Mouse (Mus musculus): Measurements from ENCODE around the gene Zfp526.
"Not testable (repeated sequence)": the region's sequence is repeated elsewhere in the genome, so short reads cannot be mapped to it uniquely, and the experiment has no call there.

Gene Zfp526

DNA sequence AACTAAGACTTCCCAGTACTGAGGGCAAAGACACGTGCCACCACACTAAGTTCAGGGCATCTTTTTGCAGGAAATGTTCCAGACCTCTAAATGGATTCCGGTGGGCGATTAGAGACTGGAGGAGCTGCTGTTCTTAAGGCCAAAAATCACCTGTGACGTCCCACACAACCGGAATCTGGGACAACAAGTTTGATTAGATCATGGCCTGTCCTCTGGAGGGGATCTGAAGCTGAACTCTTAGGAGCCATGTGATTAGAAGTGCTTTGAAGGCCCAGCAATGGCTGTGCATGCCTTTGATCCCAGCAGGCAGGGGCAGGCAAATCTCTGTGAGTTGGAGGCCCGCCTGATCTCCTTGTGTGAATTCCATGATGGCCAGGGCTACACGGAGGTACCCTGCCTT is 19.4 kb downstream of the Zfp526 start:
- no peak for DNase-seq (ENCODE audit: low spot score in 2 of 2)

DNA sequence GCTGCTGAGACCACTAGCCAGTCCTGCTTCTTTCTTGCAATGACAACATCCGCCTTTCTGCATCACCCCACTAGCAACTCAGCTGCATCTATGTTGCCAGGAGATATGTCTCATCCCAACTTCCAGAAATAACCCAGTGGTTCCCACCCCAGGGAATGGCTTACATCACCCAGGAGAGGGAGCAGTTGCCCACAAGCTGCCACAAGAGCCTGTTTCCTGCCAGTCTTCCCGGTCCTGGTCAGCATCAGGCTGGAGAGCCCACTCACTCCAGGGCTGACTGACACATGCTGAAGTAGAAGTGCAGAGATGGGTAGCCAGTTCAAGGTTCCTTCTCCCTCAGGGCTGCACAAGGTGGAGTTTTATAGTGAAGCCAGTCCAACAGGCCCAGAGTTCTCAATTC is 19.8 kb downstream of the Zfp526 start:
- DNase-seq (ENCODE audit: low spot score in 2 of 2), result no peak

DNA sequence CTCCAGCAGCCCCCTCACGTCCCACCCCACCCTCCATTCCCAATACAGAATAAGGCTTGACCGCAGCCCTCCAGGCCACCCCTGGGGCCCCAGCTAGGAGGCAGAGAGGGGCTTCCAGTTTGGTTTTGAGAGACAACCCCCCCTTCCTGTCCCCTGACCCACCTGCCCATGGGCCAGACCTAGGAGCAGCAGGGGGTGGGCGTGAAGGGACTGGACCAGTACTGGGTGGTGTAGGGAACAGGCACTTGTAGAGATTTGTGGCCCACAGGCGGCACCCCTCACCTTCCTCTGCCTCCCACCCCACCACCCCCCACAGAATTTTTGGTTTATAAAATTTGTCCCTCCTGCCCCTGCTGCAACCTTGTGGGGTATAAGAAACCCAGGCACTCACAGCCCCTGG is 22.1 kb downstream of the Zfp526 start:
- DNase-seq (ENCODE audit: low spot score in 2 of 2), result no peak

DNA sequence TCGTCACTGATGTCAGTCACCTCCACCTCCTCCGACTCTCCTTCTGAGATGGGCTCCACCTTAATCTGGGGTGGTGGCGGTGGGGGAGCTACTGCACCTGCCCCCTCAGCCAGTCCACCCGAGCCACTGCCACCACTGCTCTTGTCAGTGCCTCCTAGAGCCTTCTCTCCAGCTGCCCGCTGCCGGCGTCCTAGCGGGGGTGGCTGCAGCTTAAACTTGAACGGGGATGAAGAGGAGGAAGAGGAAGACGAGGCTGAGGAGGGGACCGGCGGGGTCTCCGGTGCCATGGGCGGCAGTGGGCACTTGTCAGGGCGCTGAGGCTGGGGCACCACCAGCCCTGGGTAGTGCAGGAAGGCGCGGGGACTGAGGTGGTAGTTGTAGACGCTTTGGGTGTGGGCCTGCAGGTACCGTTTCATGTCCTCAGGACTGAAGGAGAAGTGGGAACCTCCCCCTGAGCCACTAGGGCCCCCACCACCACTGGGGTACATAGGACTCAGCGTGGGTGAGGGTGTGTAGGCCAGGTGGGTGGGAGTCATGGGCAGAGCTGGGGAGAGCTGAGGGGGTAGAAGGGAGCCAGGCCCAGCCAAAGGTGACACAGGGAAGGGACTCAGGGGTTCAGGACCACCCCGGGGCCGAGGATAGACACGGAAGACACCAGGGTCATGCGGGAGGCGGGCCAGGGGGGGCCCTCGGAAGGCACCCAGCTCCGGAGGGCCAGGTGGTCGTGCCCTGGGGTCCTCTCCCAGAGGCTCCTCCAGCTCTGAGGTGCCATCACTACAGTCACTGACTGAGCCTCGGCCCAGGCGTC is 23.5 kb downstream of the Zfp526 start:
- DNase-seq (ENCODE audit: low spot score in 2 of 2), result no peak

DNA sequence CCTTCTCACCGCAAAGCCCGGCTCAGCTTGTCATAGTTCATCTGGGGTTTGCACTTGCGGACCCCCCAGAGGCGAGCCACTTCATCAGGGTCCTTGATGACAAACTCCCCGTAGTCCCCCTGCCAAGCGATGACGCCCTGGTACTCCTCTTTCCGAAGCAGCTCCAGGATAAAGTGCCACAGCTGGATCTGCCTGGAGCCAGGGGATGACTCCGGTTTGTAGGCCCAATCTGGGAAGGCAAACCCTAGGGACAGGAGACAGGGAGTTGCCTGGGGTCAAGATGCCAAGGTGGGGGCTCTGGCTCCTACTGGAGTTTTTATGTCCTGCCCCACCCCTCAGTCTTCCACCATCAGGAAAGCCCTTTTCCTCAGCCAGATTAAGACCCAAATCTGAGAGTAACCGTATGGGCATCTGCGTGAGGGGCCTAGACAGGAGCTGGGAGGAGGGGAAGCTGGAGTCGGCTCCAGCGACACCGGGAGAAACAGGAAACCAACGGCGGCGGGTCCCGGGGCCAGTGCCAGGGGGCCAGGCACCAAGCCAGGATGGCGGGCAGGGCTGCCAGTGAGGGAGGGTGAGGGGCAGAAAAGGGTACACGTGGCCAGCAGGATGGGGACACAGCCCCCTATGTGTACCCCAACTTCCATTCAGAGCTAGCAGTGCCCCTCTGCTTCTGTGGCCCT is 25.0 kb downstream of the Zfp526 start:
- no peak for DNase-seq (ENCODE audit: low spot score in 2 of 2)

DNA sequence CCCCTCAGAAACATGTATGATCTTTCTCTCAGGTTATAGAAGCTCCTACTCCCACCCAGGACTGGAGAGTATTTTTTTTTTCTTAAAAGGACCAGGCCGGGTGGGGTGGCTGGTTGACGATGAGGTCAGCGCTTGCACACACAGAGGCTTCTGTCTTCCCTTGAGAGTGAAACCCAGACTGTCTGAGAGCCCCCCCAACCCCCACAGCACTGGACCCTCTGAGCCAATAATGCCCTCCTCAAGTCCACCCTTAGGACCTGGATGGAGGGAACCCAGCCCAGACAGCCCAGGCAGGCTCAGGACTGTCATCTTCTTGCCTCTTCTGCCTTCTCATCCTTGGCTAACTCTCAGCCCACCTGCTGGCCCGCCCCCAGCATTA is 25.5 kb downstream of the Zfp526 start:
- DNase-seq (ENCODE audit: low spot score in 2 of 2), result no peak

DNA sequence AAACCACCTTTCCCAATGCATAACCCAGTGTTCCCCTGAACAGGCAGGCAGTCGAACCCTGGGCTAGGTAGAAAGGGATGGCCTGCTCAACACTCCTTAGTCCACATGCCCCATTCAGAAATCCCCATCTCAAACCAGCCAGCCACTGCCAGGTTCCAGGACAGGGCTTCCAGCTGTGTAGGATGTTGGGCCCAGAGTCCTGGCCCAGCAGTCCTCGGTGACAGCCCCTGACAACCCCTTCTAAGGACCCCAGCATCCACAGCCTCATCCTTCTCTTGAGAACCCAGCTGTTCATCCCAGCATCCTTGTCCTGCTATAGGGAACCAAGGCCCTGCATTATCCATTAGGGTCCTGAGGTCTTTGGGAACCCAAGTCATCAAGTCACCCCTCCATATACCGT is 26.3 kb downstream of the Zfp526 start:
- DNase-seq (ENCODE audit: low spot score in 2 of 2), result no peak

DNA sequence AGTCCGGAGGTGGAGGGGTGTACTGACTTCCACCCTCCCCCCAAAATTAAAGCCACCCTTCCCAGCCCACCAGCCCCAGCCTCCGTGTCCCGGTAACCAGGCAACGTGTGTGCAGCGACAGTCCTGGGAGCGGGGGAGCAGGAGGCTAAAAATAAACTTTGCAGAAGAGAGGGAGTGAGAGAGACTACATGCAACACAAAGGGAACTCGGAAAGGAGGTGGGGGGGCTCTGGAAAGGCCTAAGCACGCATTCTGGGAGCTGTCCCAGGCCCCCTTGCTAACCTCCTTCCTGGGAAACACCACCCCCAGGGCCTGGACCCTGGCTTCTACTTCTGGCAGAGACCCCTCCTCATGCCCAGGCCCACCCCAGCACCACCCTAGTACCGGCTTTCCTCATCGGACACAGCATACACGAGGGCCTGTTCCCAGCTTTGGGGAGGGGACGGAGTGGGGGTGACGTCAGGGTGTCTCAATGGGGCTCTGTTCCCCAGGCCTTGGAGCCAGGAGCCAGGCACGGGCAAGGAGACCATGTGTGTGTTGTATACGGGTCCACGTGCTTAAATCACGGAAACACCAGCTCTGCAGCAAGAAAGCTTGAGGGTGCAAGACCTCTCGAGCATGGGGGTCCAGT is 26.9 kb downstream of the Zfp526 start:
- no peak for DNase-seq (ENCODE audit: low spot score in 2 of 2)

DNA sequence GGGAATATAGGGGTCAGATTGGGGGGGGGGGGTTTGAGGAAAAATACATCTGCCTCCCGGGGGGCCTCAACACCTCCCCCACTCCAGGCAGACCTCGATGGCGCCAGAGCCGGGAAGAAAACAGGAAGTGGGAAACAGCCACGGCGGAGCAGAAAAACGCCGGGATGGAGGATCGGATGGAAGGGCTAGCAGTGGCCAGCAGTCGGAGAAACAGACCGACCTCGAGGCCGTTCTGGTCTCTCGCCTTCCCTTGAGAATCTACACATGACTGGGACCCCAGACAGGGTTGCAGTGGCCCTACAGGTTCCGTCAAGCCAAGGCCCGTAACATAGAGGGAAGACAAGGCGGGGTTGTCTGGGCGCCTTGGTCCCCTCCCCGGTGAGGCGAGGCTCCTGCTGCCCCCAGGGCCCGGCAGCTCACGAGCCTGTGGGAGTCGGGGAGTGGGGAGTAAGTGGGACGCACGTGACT is 27.7 kb downstream of the Zfp526 start:
- no peak for DNase-seq (ENCODE audit: low spot score in 2 of 2)

DNA sequence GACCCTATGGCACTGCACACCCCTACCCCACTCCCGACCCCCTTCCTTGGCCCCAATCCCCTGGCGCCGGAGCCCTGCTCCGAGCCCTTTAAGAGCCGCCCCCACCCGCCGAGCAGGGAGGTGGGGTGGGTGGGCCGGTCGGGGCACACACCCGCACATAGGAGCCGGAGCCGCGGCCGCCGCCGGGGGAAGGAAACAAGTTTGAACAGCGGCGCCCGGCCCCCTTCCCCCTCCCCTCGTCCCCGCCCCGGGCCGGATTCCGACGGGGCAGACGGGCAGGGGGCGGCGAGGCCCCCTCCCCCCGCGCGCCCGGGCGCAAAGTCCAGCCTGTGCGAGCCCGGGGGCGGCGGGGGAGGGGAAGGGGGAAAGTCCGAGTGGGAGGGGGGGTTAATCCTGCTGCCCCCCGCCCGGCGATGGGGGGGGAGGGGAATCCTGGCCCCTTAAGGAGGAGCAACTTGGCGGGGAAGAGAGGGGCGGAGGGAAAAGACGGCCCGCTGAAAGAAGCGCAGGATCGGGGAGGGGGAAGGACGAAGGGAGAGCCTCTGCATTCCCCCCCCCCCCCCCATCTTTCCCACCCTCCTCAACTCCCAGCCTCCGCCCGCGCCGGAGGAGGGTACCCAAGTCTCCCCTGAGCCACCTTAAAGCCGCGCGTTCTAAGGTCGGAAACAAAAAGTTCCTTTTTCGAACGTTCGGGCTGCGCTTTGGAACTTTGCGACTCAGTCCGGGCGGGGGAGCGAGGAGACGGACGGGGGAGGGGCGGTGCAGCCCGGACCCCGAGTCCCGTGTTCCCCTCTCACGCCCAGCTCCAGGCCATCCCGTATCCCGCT is 28.3 kb downstream of the Zfp526 start:
- DNase-seq (ENCODE audit: low spot score in 2 of 2), result peak in 1 of 2 experiments; percentile 58

DNA sequence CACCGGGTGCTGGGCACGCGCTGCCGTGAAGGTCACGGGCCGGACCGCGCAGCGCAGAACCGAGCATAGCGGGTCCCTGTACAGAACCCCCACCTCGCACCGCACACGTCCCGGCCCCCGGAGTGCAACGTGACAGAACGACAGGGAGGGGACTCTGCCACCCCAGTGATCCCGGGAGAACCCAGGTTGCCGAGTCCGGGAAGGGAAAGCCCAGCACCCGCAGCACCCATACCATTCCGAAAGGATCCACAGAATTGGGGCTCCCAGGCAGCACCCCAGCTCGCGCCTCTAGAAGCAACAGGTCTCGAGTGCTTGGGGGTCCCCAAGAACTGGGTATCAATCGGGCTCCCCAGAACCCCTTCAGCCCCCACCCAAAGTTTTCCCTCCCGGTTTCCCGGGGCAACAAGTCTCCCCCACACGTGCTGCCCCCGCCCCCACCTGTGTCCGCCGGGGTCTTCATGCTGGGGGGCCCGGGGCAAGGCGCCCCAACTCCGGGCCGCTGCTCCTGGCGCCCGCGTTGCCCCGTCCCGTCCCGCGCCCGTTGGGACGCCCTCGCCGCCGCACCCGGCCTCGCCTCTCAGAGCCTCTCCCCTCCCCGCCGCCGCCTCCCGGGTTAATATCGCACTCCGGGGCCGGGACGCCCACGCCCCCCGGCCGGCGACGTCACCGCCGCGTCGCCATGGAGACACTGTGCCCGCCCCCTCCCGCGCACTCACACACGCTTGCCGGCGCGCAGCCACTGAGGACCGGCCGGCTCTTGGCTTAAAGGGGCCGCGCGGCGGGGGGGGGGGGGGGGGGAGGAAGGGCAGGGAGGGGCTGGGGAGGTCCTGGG is 29.1 kb downstream of the Zfp526 start, which contains the start of gene Erf:
Erf (minus strand) TSS at position 621 of the 832 bp plus-strand sequence.
- peak; percentile 91 to 93 for DNase-seq (ENCODE audit: low spot score in 2 of 2)

DNA sequence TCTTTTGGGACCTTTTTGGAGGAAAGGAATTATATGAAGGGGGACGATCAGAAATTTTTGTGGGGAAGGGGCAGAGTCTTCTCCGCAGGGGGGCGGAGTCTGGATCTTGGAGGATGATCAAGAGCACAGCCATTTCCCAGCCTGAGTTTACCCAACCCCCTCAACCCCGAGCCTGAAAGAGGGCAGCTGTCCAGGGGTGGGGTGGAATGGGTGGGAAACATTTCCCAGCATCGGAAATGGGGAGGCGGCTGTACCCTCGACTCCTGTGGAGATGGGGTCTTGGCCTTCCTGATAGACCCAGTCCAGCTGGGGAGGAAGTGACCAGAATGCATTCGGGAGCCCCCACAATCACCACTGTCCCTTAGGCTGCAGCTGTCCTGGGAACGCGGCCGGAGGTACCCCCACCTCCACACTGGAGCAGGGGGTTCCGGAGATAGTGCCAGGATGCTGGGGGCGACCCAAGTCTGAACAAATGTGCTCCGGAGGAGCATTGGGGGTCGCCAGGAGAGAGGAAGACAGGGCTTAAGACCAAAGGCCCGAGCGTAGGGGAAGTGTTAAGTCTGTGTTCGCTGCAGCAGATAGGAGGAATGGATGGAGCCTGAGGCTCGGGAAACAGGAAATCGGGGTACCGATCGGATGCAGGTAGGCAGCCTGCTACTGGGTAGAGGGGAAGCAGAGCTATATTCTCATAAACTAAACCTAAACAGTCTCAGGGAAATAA is 30.0 kb downstream of the Zfp526 start:
- no peak for DNase-seq (ENCODE audit: low spot score in 2 of 2)

DNA sequence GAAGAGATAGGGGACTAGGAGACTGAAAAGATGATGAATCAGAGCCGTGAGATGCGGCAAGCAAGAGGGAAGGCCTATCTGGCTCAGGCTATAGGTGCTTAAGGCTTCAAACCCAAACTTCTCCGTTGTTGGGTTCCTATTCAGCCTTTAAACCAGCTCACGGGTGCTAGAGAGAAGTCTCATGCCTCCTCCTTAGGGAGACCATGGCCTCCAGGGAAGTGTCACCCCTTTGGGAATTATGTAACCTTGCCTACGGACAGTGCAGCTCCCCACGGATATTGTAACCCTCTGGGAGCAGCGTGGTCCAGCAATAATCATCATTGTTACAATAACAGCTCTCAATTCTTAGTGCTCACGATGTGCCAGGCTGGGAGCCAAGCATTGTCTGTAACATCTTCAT is 30.6 kb downstream of the Zfp526 start:
- DNase-seq (ENCODE audit: low spot score in 2 of 2), result no peak

DNA sequence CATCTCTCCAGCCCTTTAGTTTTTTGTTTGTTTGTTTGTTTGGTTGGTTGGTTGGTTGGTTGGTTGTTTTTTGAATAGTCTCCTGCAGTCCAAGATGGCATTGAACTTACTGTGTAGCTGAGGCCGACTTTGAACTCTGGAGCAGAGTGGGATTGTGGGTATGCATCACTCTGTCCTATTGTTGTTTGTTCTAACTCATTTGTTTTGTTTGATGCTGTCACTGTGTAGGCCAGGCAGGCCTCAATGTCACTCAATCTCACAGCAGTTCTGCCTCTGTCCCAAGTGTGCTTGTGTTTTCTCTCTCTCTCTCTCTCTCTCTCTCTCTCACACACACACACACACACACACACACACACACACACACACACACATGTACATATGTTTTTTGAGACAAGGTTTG is 40.7 kb downstream of the Zfp526 start:
- no peak for DNase-seq (ENCODE audit: low spot score in 2 of 2)

DNA sequence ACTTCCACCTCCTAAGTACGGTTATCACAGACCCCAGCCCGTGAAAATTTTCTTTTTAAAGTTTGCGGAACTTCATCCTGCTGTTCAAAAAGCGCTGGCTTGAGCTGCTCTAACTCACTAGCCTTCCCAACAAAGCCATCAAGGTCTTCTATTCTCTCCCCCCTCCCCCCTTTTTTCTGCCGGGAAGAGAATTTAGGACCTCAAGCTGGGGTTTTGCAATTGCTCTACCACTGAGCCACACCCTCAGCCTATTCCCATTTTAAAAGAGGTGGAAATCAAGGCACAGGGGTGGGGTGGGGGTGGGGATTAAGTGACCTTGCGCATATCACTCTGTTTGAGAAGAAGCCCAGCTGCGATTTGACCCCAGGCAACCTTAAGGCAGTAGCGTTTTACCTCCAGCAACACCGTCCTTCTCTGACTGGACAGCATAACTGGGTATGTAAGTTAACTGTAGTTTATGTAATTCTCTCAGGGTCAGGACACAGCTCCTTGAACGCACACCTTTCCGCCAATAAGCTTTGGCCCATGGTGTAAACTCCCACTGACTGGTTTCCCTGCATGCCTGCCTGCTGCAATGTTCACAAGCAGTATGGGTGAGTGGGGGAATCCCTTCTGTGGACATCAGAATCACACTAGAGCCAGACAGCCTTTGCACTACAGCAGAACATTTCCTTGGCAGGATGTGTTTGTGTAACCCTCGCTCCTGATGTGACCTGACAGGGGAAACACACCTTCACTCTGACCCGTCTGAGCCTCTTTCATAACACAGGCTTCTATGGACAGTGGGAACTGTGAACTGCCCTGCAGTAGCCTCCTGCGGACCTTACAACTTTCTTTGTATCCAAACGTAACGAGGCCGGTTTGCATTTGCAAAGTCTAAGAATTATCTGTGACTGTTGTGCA is 43.0 kb downstream of the Zfp526 start:
- no peak for DNase-seq (ENCODE audit: low spot score in 2 of 2)

DNA sequence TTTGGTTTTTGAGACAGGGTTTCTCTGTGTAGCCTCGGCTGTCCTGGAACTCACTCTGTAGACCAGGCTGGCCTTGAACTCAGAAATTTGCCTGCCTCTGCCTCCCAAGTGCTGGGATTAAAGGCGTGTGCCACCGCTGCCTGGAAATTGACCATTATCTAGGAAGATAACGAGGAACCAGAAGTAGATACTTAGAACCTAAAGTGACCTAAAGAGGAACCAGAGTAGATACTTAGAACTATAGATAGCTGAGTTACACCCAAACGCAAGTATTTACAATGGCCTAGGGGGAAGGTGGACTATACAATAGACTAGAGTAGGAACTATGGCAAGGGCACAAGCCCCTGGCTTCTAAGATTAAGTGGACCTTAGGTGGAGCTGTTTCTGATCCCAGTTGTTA is 44.5 kb downstream of the Zfp526 start:
- not testable (repeated sequence) for DNase-seq (ENCODE audit: low spot score in 2 of 2)

DNA sequence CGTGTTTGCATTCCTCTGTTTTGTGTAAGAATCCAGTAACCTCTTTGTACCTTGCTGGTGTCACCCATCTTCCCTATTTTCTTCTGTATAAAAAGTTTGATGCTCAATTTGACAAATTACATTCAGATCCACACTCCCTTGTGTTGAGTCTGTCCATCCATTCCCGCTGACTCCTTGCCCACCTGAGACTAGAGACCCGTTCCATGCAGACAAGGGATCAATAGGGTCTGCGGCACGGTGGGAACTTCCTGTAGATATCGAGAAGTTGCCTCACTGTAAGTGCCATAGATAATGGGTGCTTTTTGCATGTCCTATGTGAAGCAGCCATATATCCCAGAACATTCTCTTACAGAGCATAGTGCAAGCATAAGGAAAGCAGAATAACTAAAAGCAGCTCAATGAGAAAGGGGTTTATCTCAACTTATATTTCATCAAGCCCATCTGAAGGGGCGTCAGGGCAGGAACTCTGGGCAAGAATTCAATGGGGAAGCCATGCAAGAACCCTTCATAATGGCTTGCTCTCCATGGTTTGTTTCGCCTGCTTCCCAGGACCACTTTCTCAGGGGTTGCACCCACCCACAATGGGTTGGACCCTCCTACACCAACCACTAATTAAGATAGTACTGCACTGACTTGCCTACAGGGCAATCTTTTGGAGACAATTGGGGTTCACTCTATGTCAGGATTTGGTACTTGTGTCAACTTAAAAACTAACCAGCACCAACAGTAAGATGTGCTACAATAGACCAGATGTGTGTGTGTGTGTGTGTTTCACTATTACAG is 45.1 kb downstream of the Zfp526 start:
- no peak for DNase-seq (ENCODE audit: low spot score in 2 of 2)

DNA sequence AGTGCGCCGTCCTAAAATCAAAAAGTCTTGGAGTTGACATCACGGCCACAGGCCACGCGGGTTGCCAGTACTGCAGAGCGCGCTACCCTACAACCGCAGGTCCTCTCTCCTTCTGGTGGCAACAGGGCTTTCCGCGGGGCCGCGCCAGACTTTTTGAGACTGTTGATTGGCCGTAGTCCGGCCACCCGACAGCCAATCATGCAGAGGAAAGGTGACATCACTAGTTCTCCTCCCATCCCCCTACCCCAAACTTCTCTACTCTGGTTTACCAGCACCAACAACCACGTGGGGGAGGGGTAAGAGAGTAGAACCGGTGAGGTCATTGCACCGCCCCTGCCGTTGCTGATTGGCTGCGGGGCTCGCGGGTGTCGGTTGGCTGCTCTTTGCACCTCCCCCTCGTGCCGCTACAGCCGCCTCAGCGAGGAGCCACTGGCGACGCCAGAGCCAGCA is 46.1 kb downstream of the Zfp526 start, which contains the start of gene Cic:
Cic (plus strand) TSS at position 404 of the 450 bp plus-strand sequence.
- peak; percentile 100 for DNase-seq (ENCODE audit: low spot score in 2 of 2)

Data from natural killer cell, adult 2 months (primary cell).